Mouse (Mus musculus) heart, embryonic 14.5 days (tissue): ENCODE measurements at regions not wholly inside any gene's neighbourhood (a gene's known extent, or its start where the extent isn't known, plus 50 kb on each side); places are given as distances from the start of the nearest gene placed in this dataset.

ENCODE experiments used
- ATAC-seq: fragments of 200-750 bp; cut with Nextera tagmentation; 2 replicates; pipeline ENCODE4 v1.8.0; 2017; ENCODE audit warnings: low read depth, moderate TSS enrichment; ENCODE audit not compliant: insufficient number of reproducible peaks, insufficient read depth, low FRiP score
- H3K27ac ChIP-seq, 2 experiments: fragments of 200-500 bp in 1 of 2; fragments of 300-500 bp in 1 of 2; sonication (generic) in 1 of 2; replicated peaks in 1 of 2; 2 replicates each; pipeline ENCODE4 v1.5.1; 2012 to 2014; ENCODE audit warnings: low read depth in 2 of 2, low read length in 2 of 2, control low read depth in 1 of 2, mild to moderate bottlenecking in 1 of 2, mixed read lengths in 1 of 2; ENCODE audit not compliant: control insufficient read depth in 1 of 2, insufficient read depth in 1 of 2
- H3K27me3 ChIP-seq: fragments of 300-500 bp; sonication (generic); 2 replicates; pipeline ENCODE4 v1.6.1; 2014; ENCODE audit warnings: mild to moderate bottlenecking, low read length, control low read depth; ENCODE audit not compliant: control insufficient read depth, insufficient read depth
- H3K36me3 ChIP-seq: fragments of 300-500 bp; sonication (generic); 2 replicates; pipeline ENCODE4 v1.6.1; 2014; ENCODE audit warnings: mild to moderate bottlenecking, control low read depth, low read length, mixed read lengths; ENCODE audit not compliant: control insufficient read depth, insufficient read depth
- H3K4me1 ChIP-seq, 2 experiments: fragments of 200-500 bp in 1 of 2; fragments of 300-500 bp in 1 of 2; sonication (generic) in 1 of 2; 2 replicates each; pipeline ENCODE4 v1.6.1; 2012 to 2014; ENCODE audit warnings: low read length in 2 of 2, control low read depth in 1 of 2, mixed read lengths in 1 of 2; ENCODE audit not compliant: control insufficient read depth in 2 of 2, insufficient read depth in 2 of 2
- H3K4me2 ChIP-seq: fragments of 300-500 bp; sonication (generic); 2 replicates; pipeline ENCODE4 v1.6.1; 2014; ENCODE audit warnings: mild to moderate bottlenecking, low read length
- H3K4me3 ChIP-seq, 2 experiments: fragments of 200-500 bp in 1 of 2; fragments of 300-500 bp in 1 of 2; sonication (generic) in 1 of 2; 2 replicates each; pipeline ENCODE4 v1.5.1; 2012 to 2014; ENCODE audit warnings: low read length in 2 of 2, mild to moderate bottlenecking in 2 of 2, control low read depth in 1 of 2, low read depth in 1 of 2, moderate library complexity in 1 of 2; ENCODE audit not compliant: control insufficient read depth in 1 of 2, insufficient read depth in 1 of 2
- H3K9ac ChIP-seq: fragments of 300-500 bp; sonication (generic); 2 replicates; pipeline ENCODE4 v1.6.1; 2014; ENCODE audit warnings: mild to moderate bottlenecking, low read length
- H3K9me3 ChIP-seq: fragments of 300-500 bp; sonication (generic); 2 replicates; pipeline ENCODE4 v1.6.1; 2016; ENCODE audit warnings: low read length, control low read depth; ENCODE audit not compliant: control insufficient read depth
- WGBS: fragments of 180-500 bp; shearing (Covaris S2); extraction: QIAGEN DNeasy Blood & Tissue Kit; methylation state at CpG from one replicate; pipeline ENCODE4 v1.1.7; 2014; 5-methylcytosine and 5-hydroxymethylcytosine counted together

GRCm38 (mm10) chr15:59822995-59823681, 193.3 kb downstream of the 4933412E24Rik start:
- peak overlapping the region; percentile 44 to 48 for H3K27ac ChIP-seq
- ATAC-seq = no peak
- no peak overlapping the region for H3K4me2 ChIP-seq
- WGBS = 48% methylated on average over 3 of the region's 3 CpGs
- H3K27me3 ChIP-seq = no peaks in the 10 kb centered on the region
- peaks cover 21 to 31% of the 10 kb centered on the region in 2 experiments for H3K4me1 ChIP-seq
- no peaks in the 10 kb centered on the region for H3K36me3 ChIP-seq
- no peaks in the 10 kb centered on the region for H3K9me3 ChIP-seq
- H3K9ac ChIP-seq = peak overlapping the region; percentile 13; the same call in 1 of the 2 replicates
- no peak overlapping the region for H3K4me3 ChIP-seq

GRCm38 (mm10) chr15:59820317-59820716, 196.1 kb downstream of the 4933412E24Rik start:
- Histone ChIP-seq H3K4me1 (peaks cover 13 to 18% of the 10 kb centered on the region in 2 experiments), H3K9ac (no peak overlapping the region), H3K27me3 (no peaks in the 10 kb centered on the region), H3K9me3 (no peaks in the 10 kb centered on the region), H3K36me3 (no peaks in the 10 kb centered on the region), H3K4me3 (no peak overlapping the region), H3K4me2 (no peak overlapping the region), H3K27ac (no peak overlapping the region)
- WGBS = 70% methylated on average over 10 of the region's 10 CpGs
- no peak for ATAC-seq

GRCm38 (mm10) chr15:59816031-59816430, 200.4 kb downstream of the 4933412E24Rik start:
- no peak overlapping the region for H3K27ac ChIP-seq
- no peaks in the 10 kb centered on the region for H3K9me3 ChIP-seq
- no peak overlapping the region for H3K9ac ChIP-seq
- ATAC-seq = no peak
- H3K4me2 ChIP-seq = no peak overlapping the region
- H3K36me3 ChIP-seq = no peaks in the 10 kb centered on the region
- 58% methylated on average over 8 of the region's 8 CpGs for WGBS
- peaks cover 9 to 13% of the 10 kb centered on the region in 2 experiments for H3K4me1 ChIP-seq
- H3K27me3 ChIP-seq = no peaks in the 10 kb centered on the region
- H3K4me3 ChIP-seq = no peak overlapping the region

GRCm38 (mm10) chr15:59811566-59811965, 204.8 kb downstream of the 4933412E24Rik start:
- no peak for ATAC-seq
- 37% methylated on average over 3 of the region's 3 CpGs for WGBS
- no peaks in the 10 kb centered on the region for H3K9me3 ChIP-seq

GRCm38 (mm10) chr15:59809361-59809760, 207.1 kb downstream of the 4933412E24Rik start:
- Histone ChIP-seq H3K9ac (no peak overlapping the region), H3K36me3 (no peaks in the 10 kb centered on the region), H3K4me1 (peaks cover 4 to 10% of the 10 kb centered on the region in 2 experiments), H3K4me3 (no peak overlapping the region), H3K27ac (no peak overlapping the region), H3K9me3 (no peaks in the 10 kb centered on the region), H3K27me3 (no peaks in the 10 kb centered on the region), H3K4me2 (no peak overlapping the region)
- ATAC-seq = no peak
- WGBS = 89% methylated on average over 6 of the region's 6 CpGs

More at GRCm38 (mm10) chr15:59811566-59811965, 204.8 kb downstream of the 4933412E24Rik start:
- H3K4me2 ChIP-seq = no peak overlapping the region
- H3K27me3 ChIP-seq = no peaks in the 10 kb centered on the region
- no peak overlapping the region for H3K9ac ChIP-seq
- H3K27ac ChIP-seq = no peak overlapping the region
- H3K4me1 ChIP-seq = peaks cover 9 to 15% of the 10 kb centered on the region in 2 experiments
- no peak overlapping the region for H3K4me3 ChIP-seq
- H3K36me3 ChIP-seq = no peaks in the 10 kb centered on the region

- ATAC-seq = no peak
- Histone ChIP-seq H3K4me1 (peaks cover 4 to 10% of the 10 kb centered on the region in 2 experiments), H3K4me3 (no peak overlapping the region), H3K4me2 (no peak overlapping the region), H3K27ac (no peak overlapping the region), H3K9ac (no peak overlapping the region), H3K36me3 (no peaks in the 10 kb centered on the region), H3K9me3 (no peaks in the 10 kb centered on the region), H3K27me3 (no peaks in the 10 kb centered on the region)
- WGBS = 82% methylated on average over 6 of the region's 6 CpGs
Observed at GRCm38 (mm10) chr15:59807723-59808122, 208.7 kb downstream of the 4933412E24Rik start.

GRCm38 (mm10) chr15:59805771-59806170, 210.6 kb downstream of the 4933412E24Rik start:
- no peak overlapping the region for H3K4me3 ChIP-seq
- no peaks in the 10 kb centered on the region for H3K9me3 ChIP-seq
- no peaks in the 10 kb centered on the region for H3K4me1 ChIP-seq
- ATAC-seq = no peak
- no peak overlapping the region for H3K27ac ChIP-seq
- no peaks in the 10 kb centered on the region for H3K36me3 ChIP-seq
- no peak overlapping the region for H3K4me2 ChIP-seq
- WGBS = 82% methylated on average over 2 of the region's 2 CpGs
- no peaks in the 10 kb centered on the region for H3K27me3 ChIP-seq
- H3K9ac ChIP-seq = no peak overlapping the region

- Histone ChIP-seq H3K4me1 (no peaks in the 10 kb centered on the region), H3K27me3 (no peaks in the 10 kb centered on the region), H3K9me3 (no peaks in the 10 kb centered on the region), H3K4me2 (no peak overlapping the region), H3K27ac (no peak overlapping the region), H3K9ac (no peak overlapping the region), H3K4me3 (no peak overlapping the region), H3K36me3 (no peaks in the 10 kb centered on the region)
- ATAC-seq = no peak
- WGBS = 80% methylated on average over 2 of the region's 2 CpGs
Observed at GRCm38 (mm10) chr15:59804821-59805220, 211.6 kb downstream of the 4933412E24Rik start.
